Mouse (Mus musculus): ENCODE data around the gene Nkg7.
"Not testable (repeated sequence)": the region's sequence is repeated elsewhere in the genome, so short reads cannot be mapped to it uniquely, and the experiment has no call there.

Nkg7 gene

DNA sequence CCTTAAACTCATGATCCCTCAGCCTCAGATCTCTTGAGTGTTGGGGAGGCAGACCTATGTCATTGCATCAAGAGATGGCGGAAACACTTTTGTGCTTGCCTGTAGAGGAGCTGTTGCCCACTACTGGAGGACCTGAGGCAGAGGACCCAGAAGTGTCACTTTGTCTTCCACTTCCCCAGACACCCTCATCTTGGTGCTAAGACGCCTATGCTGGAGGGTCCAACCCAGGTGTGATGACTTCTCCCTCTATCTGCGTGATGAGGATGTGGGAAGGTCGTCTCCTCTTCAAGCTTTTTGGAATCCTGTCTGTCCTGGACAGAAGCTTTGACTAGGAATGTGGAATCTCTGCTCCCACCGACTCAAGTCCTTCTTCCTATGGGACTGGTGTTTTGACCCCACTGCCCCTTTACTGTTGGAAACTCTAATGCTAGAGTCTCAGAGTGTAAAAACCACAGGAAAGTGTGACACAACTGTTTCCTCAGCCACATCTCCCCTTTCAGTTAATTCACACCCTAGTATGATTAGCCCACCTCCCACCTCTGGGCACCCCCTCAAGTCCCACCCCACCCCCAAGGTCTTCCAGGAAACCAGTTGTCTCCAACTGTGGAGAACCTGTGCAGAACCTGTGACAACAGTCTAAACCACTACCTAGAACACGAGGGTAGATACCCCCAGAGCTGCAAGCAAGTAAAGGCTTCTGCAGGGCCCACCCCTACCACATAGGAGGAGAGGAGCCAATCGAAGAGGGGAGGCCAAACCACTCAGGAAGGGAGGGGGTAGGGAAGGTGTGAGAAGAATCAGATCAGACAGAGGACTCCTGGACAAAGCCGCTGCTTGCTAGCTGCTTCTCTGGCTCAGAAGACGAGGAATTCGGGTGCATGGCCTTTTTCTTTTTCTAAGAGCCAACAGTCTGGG, at the start of gene Nkg7:
Gene Nkg7 (plus strand): TSS at position 733 of the 915 bp plus-strand sequence.
- no peak for DNase-seq (ENCODE audit: low spot score in 2 of 2)

DNA sequence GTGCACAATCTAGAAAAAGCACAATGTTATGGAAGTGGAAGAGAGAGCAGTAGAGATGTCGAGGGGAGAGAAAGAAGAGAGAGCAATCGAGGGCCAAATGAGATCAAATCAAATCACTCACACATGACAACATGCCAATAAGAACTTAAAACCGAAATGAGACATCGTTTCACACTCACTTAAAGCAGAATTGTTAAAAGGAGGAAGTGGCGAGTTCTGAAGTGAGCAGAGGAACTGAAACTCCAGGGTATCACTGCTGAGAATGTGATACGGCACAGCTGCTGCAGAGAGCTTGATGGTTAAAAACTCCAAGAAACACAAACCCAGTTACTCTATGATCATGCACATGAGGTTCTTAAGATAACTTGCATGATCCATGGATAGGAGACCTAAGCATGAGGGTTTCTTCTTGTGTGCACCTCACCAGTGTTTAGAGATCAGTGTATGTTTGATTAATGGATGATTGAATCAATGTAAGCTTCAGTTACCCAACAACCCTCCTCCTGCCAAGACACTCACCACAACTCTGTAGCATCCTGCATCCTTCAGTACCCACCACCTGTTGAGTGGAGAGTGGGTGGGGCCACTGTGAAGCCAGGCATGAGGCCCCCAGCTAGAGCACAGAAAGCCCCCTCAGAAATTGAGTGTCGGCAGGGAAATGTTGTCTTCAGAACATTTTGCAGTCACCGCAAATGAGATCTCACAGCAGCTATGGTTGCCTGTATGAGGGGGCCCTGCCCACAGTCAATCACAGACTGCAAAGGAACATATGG, 44.3 kb upstream of the Nkg7 start:
- no peak for DNase-seq (ENCODE audit: low spot score in 2 of 2)

DNA sequence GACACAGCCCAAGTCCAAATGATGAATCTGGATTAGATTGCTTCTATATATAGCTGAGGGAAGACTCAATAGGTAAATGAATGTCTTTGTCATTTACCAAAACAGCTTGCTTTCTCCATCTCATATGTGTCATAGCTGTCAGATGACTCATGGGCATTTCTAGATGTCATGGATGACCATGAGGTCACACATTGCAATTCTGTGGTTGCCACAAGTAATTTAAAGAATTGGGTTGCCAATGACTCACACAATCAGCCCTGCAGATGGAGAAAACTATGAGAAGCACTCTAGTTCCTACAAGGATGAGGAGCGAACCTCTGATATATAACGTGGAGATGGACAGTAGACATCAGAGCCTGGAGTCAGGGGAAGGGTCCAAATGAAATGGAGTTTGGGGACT, 37.4 kb upstream of the Nkg7 start:
- no peak for DNase-seq (ENCODE audit: low spot score in 2 of 2)

DNA sequence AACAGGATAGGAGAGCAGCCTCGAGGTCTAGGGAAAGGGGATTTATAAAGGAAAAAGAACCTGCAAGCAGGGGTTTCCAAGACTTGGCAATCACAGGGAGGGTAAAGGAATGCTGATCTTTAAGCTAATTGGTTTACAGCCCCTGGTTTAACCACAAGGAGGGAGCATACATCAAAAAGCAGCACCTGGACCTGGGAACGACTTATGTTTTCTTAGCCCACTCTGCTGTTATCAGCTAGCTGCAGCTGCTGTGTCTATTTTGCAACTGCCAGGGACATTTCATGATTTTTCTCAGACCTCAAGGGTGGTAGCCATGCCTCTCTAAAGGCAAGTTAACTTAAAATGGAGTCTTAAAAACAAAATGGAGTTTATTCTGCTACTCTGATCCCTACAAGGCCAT, 34.2 kb upstream of the Nkg7 start:
- no peak for DNase-seq (ENCODE audit: low spot score in 2 of 2)

DNA sequence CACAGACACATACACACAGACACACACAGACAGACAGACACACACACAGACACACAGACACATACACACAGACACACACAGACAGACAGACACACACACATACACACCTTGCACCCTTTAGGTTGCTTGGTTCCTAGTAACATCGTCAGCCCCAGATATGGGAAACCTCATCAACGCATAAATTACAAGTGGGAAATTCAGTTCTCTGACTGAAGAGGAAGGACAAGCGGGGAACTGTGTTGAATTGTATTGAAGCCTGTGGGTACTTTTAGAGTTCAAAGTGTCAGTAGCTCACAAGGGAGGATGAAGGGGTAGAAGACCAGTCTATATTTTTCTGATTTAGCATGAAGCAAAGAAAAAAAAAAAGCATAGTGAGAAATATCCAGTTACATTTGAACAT, 29.3 kb upstream of the Nkg7 start:
- no peak for DNase-seq (ENCODE audit: low spot score in 2 of 2)

DNA sequence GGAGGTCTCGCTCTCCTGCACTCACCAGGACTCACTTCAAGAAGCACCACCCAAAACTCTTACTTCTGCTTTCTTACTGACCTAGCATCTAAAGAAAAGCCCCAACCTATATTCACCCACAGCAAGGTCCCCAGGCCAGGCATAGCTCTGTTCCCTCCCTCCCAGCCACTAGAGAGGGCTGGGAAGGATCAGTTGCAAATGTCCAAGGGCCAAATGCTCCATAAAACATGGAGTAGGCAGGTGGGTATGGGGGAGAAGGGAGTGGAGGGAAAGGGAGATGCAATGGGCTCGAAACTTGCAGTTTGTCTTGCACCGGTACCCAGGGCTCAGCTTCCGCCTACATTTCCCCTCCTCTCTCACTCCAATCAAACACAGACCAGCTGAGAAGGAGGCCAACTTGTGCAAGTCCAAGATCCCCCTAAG, 28.7 kb upstream of the Nkg7 start, which contains the start of gene Siglecg:
Gene Siglecg (plus strand): TSS at position 74 of the 423 bp plus-strand sequence.
- DNase-seq (ENCODE audit: low spot score in 2 of 2), result no peak

DNA sequence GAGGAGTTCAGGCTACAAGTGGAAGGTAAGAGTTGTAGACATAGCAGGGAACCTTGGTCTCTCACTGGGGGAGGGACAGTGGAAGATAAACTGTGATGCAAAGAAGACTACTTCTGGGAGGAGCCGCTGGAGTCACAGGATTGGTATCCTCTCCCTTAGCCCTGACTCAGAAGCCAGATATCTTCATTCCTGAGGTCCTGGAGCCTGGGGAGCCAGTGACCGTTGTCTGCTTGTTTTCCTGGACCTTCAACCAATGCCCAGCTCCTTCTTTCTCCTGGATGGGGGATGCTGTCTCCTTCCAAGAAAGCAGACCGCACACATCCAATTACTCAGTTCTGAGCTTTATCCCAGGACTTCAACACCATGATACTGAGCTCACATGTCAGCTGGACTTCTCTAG, 27.8 kb upstream of the Nkg7 start:
- DNase-seq (ENCODE audit: low spot score in 2 of 2), result no peak

DNA sequence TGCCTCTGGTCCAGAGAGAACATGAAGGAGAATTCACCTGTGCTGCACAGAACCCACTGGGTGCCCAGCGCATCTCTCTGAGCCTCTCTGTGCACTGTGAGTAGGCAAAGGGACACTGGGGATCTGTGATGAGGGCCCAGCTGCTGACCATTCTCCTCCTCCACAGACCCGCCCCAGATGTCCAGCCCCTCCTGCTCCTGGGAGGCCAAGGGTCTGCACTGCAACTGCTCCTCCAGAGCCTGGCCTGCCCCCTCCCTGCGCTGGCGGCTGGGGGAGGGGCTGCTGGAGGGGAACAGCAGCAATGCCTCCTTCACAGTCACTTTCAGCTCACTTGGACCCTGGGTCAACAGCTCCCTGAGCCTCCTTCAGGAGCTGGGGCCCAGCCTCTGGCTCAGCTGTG, 25.1 kb upstream of the Nkg7 start:
- DNase-seq (ENCODE audit: low spot score in 2 of 2), result not testable (repeated sequence)

DNA sequence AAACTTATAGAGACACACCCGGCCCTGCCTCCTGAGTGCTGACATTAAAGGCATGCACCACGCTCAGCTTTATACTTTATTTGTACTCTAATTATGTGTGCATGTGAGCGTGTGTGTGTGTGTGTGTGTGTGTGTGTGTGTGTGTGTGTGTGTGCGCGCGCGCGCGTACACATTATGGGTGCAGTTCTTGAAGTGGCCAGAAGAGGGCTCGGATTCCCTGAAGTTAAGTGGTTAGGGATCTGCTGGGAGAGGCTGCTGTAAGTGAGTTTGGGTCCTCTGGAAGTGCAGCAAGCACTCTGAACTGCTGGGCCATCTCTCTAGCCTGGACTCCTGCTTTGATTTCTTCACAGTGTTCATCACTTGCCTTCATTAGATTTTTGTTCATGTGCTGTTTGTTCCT, 19.6 kb upstream of the Nkg7 start:
- DNase-seq (ENCODE audit: low spot score in 2 of 2), result no peak

DNA sequence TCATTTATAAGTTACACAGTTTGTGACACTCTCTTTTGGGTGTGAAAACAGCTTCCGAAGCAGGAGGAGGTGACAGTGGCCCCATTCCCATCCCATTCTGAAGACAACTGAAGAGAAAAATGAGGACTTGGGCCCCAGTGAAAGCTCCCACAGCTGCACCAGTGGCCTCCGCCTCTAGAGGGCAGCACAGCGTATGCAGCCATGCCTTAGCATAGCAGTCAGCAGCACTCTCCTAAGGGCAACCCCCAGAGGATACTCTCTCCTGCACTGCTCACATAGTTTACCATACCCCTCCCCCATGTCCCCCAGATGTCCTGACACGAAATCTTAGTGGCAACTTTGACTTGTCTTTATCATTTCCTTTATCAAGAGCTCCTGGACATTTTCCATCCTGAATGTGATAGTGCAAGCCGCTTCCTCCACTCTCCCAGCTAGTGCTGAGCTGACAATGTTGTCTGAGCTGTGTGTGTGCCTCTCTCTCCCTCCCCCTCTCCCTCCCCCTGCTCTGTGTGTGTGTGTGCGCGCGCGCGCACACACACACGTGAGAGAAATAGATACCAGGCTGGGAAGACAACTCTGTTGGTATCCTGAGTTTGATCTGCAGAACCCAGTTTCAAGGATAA, 13.8 kb upstream of the Nkg7 start:
- peak; percentile 40 to 80 for DNase-seq (ENCODE audit: low spot score in 2 of 2)

DNA sequence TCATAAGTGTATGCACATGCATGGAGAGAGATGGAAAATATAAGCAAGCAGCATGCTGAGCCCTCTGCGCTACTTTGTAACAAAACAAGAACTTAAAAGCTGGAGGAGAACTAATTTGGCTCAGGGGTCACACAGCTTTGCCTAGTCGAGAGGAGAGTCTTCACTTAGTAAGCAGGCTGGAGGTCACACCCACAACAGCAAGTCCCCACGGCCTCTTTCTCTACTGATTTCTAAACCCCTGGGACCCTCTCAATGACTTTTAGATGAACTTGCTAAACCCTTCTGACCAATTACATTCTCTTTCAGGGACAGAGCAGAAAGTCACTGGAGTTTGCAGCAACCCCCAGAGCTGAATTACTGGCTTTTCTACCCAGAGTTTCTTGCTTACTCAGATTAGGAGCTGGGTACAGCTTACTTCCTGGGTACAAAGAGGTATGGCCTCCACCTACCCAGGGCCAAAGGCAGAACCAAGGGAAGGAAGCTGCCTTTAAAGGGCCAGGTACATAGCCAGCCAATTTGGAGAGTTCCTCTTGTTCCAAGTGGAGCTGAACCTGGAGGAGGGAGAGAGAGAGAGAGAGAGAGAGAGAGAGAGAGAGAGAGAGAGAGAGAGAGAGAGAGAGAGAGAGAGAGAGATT, 12.8 kb upstream of the Nkg7 start:
- DNase-seq (ENCODE audit: low spot score in 2 of 2), result no peak

DNA sequence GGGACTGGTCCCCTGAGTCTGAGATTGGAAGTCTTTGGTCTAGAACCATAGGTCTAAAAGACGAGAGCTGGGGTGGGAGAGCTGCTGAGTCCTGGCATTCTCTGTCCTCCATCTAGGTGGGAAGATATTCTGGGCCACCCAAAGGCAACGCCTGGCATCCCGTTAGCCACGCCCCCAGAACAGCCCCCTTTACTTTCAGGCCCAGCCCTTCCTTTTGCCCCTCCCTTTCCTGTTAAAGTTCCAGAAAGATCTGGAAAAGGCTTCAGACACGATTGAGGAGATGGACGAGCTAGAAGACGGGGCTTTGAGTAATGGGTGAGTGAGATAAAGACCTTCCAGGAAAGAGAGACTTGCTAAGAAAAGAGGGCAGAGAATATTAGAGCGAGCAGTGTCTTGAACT, 9.5 kb upstream of the Nkg7 start, which contains the start of gene Lim2:
Gene Lim2 (plus strand): TSS at position 265 of the 400 bp plus-strand sequence.
- no peak for DNase-seq (ENCODE audit: low spot score in 2 of 2)

DNA sequence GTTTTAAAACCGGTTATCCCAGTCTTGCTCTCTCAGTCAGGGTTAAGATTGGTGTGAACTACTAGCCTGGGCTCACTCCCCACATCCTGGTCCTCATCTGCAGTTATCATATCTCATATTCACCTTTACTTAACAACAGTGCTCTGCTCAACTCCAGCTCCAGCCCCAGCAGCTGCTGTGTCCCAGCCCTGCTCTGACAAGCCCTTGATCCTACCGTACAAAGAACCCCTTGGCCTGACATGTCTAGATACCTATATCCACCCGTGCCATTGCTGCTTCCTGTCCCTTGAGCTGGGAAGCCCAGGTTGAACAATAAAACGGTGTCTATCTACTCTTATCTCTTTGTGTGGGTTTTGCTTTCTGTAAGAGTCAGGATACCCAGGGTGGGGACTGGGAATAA, 7.4 kb upstream of the Nkg7 start:
- DNase-seq (ENCODE audit: low spot score in 2 of 2), result no peak

DNA sequence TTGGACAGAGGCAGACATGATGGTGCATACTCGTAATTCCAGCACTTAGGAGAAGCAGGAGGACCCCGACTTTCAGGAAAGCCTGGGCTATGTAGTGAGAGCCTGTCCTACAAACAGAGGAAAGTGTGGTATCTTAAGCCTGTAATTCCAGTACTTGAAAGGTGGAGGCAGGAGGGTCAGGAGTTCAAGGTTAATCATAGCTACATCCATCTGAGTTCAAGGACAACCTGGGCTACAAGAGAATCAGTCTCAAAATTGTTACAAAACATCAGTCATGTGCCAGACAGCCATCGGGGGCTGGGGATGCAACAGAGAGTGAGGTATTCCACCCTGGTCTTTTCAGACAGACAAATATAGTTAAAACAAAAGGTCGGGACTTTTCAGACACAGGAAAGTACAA, 4.0 kb upstream of the Nkg7 start:
- DNase-seq (ENCODE audit: low spot score in 2 of 2), result no peak

DNA sequence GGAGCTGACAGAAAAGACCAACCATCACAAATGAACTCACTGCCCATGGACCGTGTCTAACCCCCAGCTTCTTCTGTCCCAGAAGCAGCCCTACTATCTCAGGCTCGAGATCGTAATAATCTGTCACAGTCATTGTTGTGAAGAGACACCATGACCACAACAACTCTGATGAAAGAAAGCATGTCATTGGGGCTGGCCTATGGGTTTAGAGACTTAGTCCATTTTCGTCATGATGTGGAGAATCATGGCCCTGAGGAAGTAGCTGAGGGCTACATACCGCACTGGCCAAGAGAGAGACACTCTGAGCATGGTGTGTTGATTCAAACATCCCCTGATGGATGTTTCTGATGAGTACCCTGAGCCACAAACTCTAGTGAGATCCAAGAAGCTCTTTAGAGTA, 2.2 kb upstream of the Nkg7 start:
- no peak for DNase-seq (ENCODE audit: low spot score in 2 of 2)

DNA sequence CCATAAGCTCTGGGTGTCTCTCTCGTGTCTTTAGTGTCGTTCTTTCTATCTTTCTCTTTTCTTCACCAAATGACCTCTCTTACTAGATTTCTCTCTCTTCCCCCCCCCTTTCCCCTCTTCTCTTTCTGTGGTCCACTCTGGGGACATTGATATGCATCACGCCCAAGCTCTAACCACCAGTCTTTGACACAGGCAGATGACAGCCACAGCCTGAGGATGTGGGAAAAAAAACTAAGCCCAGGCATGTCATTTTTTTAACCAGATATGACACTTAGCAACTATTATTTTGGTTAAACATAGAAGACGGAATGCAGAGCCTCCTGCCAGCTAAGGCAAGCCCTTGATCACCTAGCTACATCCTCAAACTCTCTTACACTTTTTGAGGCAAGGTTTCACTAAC, 1.7 kb downstream of the Nkg7 start:
- DNase-seq (ENCODE audit: low spot score in 2 of 2), result no peak

DNA sequence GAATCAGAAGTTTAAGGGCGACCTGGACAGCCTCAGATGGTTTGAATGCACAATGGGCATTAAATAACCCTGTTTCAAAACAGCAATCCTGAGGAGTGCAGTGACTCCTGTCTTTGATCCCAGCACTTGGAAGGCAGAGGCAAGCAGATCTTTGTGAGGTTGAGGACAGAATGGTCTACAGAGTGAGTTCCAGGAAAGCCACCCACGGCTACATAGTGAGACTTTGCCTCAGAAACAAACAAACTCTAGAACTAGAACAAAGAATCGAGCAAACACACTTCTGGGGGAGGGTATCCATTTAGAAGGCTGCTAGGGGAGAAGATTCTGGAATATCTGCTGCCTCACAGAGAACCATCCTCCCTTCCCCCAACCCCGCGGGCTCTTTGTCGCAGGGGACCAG, 3.6 kb downstream of the Nkg7 start, which contains the start of gene Cldnd2:
Gene Cldnd2 (plus strand): TSS at position 301 of the 400 bp plus-strand sequence.
- no peak for DNase-seq (ENCODE audit: low spot score in 2 of 2)

DNA sequence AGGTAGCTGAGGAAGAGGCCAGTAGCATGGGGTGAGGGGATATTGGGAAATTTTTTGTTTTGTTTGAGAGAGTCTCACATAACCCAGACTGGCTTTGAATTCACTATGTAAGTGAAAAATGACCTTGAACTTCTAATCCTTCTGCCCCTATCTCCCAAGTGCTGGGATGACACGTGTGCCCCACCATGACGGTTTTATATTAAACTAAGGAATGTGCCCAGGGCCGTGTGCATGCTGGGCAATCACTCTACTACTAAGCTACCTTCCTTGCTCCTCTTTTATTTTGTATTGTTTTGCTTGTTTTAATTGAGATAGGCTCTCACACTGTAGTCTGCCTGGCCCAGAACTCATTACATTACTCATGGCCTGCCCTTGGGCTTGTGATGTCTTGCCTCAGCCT, 4.2 kb downstream of the Nkg7 start:
- DNase-seq (ENCODE audit: low spot score in 2 of 2), result no peak

DNA sequence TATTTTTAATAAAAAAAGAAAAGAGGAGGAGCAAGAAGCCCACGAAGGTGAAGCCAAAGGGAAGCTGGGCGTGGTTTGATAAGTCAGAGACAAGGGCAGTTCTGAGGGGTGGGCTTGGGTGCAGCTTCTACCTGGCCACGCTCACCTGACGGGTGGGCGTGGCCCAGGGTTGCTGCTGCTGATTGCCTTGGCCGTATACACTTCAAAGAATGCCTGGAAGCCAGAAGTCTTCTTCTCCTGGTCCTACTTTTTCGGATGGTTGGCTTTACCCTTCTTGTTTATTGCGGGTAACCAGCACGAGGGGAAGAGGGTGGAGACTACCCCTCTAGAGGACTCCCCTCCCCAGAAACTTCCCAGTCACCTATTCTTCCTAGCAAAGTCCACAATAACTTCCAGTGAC, 5.8 kb downstream of the Nkg7 start:
- no peak for DNase-seq (ENCODE audit: low spot score in 2 of 2)

DNA sequence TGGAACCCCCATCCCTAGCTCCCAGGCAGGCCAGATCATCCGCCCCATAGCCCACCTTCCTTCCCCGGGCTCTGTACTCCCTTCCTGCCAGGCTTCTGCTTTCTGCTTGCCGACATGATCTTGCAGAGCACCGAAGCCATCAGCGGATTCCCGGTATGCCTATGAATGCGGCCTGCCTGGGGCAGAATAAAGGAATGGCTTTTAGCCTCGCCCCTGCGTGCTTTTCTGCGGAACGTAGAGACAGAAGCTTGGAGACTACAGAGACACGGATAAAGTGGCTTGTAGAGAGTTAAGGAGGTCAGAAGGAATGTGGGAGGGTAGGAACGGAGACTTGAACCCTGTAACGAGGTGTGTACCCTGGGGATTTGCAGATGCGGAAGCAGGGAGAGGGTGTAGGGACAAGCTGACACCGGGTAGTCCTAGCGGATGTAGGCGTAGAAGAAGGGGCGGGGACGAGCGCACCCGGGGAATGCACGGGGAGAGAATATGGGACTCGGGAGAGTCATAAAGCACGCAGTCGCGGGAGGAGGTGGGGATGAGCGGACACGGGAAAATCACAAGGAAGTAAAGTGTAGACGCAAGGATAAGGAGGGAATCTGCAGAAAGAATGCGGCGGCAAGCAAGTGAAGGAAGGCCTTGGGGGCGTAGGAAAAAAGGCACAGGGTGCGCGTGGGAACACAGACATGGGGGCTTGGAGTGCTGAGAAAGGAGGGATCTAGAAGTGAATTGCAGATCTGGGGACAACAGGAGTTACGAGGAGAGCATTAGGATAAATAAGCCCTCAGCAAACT, 6.4 kb downstream of the Nkg7 start:
- peak; percentile 54 to 66 for DNase-seq (ENCODE audit: low spot score in 2 of 2)

DNA sequence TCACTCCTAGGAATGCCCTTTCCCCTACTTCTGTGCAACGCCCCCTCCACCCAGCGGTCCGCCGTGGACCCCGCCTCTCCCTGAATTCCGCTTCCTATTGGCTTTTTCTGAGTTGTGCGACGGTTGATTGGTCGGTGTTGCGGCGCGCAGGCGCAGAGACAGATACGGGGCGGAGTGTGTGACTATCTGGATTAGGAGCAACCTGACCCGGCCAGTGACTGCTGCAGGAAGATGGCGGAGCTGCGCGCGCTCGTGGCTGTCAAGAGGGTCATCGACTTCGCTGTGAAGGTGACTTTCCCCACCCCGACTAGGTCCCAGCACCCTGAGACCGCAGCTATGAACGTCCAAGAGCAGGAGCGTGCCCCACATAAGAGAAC, 7.0 kb downstream of the Nkg7 start, which contains the start of the genes Etfb and Gm45233:
Gene Etfb (plus strand): TSS at position 167 of the 377 bp plus-strand sequence.
Gene Gm45233 (plus strand): TSS at position 212 of the 377 bp plus-strand sequence.
- peak; percentile 94 for DNase-seq (ENCODE audit: low spot score in 2 of 2)
